Mouse (Mus musculus): Measurements from ENCODE around the gene Olfr814. TPM values are rescaled to one million over a fixed set of nuclear protein-coding genes. Genes with fewer than 3 reads are reported as not detected.
"Not testable (repeated sequence)": the region's sequence is repeated elsewhere in the genome, so short reads cannot be mapped to it uniquely, and the experiment has no call there.

Olfr814 gene
- polyA plus RNA-seq (2012; rRNA removed): not detected in 2 replicates

DNA sequence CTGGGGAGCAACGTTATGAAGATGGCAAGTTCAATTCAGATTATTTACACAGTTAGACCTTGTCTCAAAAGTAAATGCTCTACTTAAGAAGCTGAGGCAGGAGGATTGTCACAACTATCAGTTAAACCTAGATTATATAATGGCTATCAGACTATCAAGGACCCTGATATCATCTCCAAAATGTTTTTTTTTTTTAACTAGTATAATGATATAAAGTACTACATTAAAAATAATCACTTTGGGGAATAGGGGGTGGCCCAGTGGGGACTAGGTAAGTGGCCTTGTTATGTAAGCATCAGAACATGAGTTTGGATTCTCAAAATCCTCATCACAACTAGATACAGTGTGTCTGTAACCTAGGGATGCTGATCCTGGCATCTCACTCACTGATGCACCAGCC is at the start of gene Olfr814:
Gene Olfr814 (minus strand): TSS at position 101 of the 400 bp plus-strand sequence.
- not testable (repeated sequence) for H3K4me1 ChIP-seq (ENCODE audit: control insufficient read depth, insufficient read depth, low read length); H3K27me3 ChIP-seq (ENCODE audit: control insufficient read depth, insufficient read depth, low read length); H3K4me3 ChIP-seq (ENCODE audit: control insufficient read depth, low read depth, low read length); H3K27ac ChIP-seq (ENCODE audit: control insufficient read depth, insufficient read depth, low read depth, low read length); H3K36me3 ChIP-seq (ENCODE audit: control insufficient read depth, insufficient read depth, low read length)

DNA sequence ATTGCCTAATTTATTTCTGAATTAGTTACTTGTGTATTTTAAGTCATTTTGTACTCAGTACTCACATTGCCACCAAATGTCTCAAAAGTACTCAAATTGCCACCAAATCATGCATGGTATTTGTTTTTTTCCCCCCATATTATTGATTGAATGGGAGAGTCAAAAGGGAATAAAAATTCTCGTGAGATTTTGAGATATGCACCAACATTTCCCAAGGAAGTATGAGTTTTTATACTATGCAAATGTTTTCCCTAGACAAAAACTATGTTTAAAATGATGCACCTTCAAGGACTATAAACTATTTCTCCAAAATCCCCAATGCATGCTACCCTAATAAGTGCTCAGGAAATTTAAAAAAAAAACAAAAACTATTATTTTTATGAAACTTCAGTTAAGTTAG is 35.8 kb upstream of the Olfr814 start, which contains the start of gene Olfr816:
Gene Olfr816 (minus strand): TSS at position 101 of the 400 bp plus-strand sequence.
- no peaks in the 10 kb centered on the region for H3K36me3 ChIP-seq (ENCODE audit: control insufficient read depth, insufficient read depth, low read length)
- H3K27ac ChIP-seq (ENCODE audit: control insufficient read depth, insufficient read depth, low read depth, low read length): no peak within 1 kb of the TSS
- no peaks in the 10 kb centered on the region for H3K27me3 ChIP-seq (ENCODE audit: control insufficient read depth, insufficient read depth, low read length)
- H3K4me1 ChIP-seq (ENCODE audit: control insufficient read depth, insufficient read depth, low read length): no peaks in the 10 kb centered on the region
- TF ChIP-seq CTCF (IDR thresholded peaks at IDR 0.05; ENCODE audit: control insufficient read depth, insufficient read depth, insufficient replicate concordance, low read depth, low read length): no peak
- no peak for TF ChIP-seq POLR2A (IDR thresholded peaks at IDR 0.05; ENCODE audit: control insufficient read depth, low read depth, low read length)
- H3K4me3 ChIP-seq (ENCODE audit: control insufficient read depth, low read depth, low read length): no peak within 1 kb of the TSS

GRCm38 (mm10) chr10:129905767-129906166 is 26.1 kb upstream of the Olfr814 start, which contains the start of gene Olfr815:
TSS of gene Olfr815 (minus strand) at chr10:129905867.
- H3K36me3 ChIP-seq (ENCODE audit: control insufficient read depth, insufficient read depth, low read length); H3K4me1 ChIP-seq (ENCODE audit: control insufficient read depth, insufficient read depth, low read length); H3K27me3 ChIP-seq (ENCODE audit: control insufficient read depth, insufficient read depth, low read length); H3K27ac ChIP-seq (ENCODE audit: control insufficient read depth, insufficient read depth, low read depth, low read length); H3K4me3 ChIP-seq (ENCODE audit: control insufficient read depth, low read depth, low read length): not testable (repeated sequence)

DNA sequence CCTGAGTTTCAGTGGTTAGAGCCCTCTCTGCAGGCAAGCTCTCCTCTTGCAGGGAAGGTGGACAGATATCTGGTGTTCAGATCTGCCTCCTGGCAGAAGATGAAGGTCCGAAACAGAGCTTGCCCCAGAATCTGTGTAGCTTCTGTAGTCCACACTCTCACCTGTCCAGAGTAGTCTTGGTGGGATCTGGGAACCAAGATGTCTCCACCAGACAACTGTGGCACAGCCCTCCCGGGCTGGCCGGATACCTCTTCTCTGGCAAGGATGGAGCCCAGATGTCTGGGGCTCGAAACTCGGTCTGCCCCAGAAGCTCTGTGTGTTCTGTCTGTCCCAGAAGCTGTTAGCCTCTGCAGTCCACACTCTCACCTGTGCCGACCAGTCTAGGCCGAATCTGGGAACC is 6.3 kb upstream of the Olfr814 start:
- TF ChIP-seq POLR2A (IDR thresholded peaks at IDR 0.05; ENCODE audit: control insufficient read depth, low read depth, low read length): no peak
- TF ChIP-seq CTCF (IDR thresholded peaks at IDR 0.05; ENCODE audit: control insufficient read depth, insufficient read depth, insufficient replicate concordance, low read depth, low read length): no peak
- no peaks in the 10 kb centered on the region for H3K27me3 ChIP-seq (ENCODE audit: control insufficient read depth, insufficient read depth, low read length)
- no peaks in the 10 kb centered on the region for H3K36me3 ChIP-seq (ENCODE audit: control insufficient read depth, insufficient read depth, low read length)
- H3K27ac ChIP-seq (ENCODE audit: control insufficient read depth, insufficient read depth, low read depth, low read length): no peak overlapping the region
- H3K4me1 ChIP-seq (ENCODE audit: control insufficient read depth, insufficient read depth, low read length): no peaks in the 10 kb centered on the region
- H3K4me3 ChIP-seq (ENCODE audit: control insufficient read depth, low read depth, low read length): no peak overlapping the region

DNA sequence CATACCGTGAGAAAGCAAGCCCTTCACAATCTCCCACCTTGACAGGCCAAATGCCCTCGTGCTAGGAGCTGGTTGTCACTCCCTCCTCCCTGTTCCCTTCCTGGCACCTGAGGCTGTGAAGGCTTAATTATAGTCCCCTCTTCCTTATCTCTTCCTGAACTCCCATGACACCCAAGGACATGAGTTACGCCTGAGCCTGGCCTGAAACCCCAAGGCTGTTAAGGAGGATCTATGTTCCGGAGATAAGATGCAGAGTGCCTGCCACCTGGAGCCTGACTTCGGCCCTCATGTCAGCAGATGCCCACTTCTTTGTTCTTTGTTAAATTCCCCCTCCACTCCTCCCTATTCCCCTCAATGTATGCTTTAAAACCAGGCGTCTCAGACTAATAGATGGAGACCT is 5.8 kb upstream of the Olfr814 start:
- not testable (repeated sequence) for H3K27ac ChIP-seq (ENCODE audit: control insufficient read depth, insufficient read depth, low read depth, low read length); H3K4me3 ChIP-seq (ENCODE audit: control insufficient read depth, low read depth, low read length); H3K4me1 ChIP-seq (ENCODE audit: control insufficient read depth, insufficient read depth, low read length); H3K27me3 ChIP-seq (ENCODE audit: control insufficient read depth, insufficient read depth, low read length); H3K36me3 ChIP-seq (ENCODE audit: control insufficient read depth, insufficient read depth, low read length)

DNA sequence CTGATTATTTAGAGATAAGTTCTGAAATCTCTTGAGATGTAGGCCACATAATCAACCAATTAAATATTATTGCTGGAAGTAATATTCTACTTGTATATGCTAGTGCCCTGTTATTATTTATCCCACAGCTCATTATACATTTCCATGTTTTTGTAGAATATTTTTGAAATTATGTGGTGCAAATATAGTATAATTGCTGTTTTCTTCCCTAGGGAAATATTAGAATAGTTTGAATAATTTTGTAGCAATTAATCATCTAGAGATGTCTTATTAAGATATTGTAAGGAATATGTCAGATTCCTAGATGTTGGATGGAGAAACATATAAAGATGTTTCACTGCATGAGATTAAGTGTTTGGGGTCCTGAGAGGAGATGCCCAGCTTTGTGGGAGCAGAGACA is 24.6 kb downstream of the Olfr814 start, which contains the start of gene Olfr813:
Gene Olfr813 (plus strand): TSS at position 301 of the 400 bp plus-strand sequence.
- no peaks in the 10 kb centered on the region for H3K36me3 ChIP-seq (ENCODE audit: control insufficient read depth, insufficient read depth, low read length)
- no peak within 1 kb of the TSS for H3K4me3 ChIP-seq (ENCODE audit: control insufficient read depth, low read depth, low read length)
- no peak within 1 kb of the TSS for H3K27ac ChIP-seq (ENCODE audit: control insufficient read depth, insufficient read depth, low read depth, low read length)
- no peaks in the 10 kb centered on the region for H3K4me1 ChIP-seq (ENCODE audit: control insufficient read depth, insufficient read depth, low read length)
- no peak for TF ChIP-seq POLR2A (IDR thresholded peaks at IDR 0.05; ENCODE audit: control insufficient read depth, low read depth, low read length)
- TF ChIP-seq CTCF (IDR thresholded peaks at IDR 0.05; ENCODE audit: control insufficient read depth, insufficient read depth, insufficient replicate concordance, low read depth, low read length): no peak
- H3K27me3 ChIP-seq (ENCODE audit: control insufficient read depth, insufficient read depth, low read length): no peaks in the 10 kb centered on the region

DNA sequence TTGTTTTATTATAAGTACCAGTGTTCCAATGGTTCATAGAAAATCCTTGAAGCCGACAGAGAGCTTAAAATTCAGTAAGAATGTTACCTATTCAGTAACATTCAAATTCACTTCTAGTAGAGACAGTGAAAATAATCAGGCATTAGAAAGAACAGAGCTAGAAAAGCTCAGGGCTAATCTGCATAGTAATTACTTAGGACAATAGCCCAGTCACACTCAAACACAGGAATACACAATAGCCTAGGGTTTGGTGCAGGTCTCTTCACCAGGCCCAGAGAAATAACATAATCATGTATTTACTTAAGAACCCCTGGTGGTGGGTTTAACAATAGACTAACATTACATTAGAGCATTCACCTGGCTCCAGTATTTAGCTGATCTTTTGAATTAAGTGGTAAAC is 32.3 kb downstream of the Olfr814 start:
- Histone ChIP-seq H3K4me3 (ENCODE audit: control insufficient read depth, low read depth, low read length) (no peak overlapping the region), H3K4me1 (ENCODE audit: control insufficient read depth, insufficient read depth, low read length) (no peaks in the 10 kb centered on the region)
- no peak for TF ChIP-seq POLR2A (IDR thresholded peaks at IDR 0.05; ENCODE audit: control insufficient read depth, low read depth, low read length)

GRCm38 (mm10) chr10:129845994-129846393 is 33.7 kb downstream of the Olfr814 start, which contains the start of gene Olfr812:
TSS of gene Olfr812 (minus strand) at chr10:129846094.
- no peaks in the 10 kb centered on the region for H3K4me1 ChIP-seq (ENCODE audit: control insufficient read depth, insufficient read depth, low read length)
- H3K4me3 ChIP-seq (ENCODE audit: control insufficient read depth, low read depth, low read length): no peak within 1 kb of the TSS
- no peak within 1 kb of the TSS for H3K27ac ChIP-seq (ENCODE audit: control insufficient read depth, insufficient read depth, low read depth, low read length)
- TF ChIP-seq CTCF (IDR thresholded peaks at IDR 0.05; ENCODE audit: control insufficient read depth, insufficient read depth, insufficient replicate concordance, low read depth, low read length) (no peak), POLR2A (IDR thresholded peaks at IDR 0.05; ENCODE audit: control insufficient read depth, low read depth, low read length) (no peak)
- no peaks in the 10 kb centered on the region for H3K36me3 ChIP-seq (ENCODE audit: control insufficient read depth, insufficient read depth, low read length)
- no peaks in the 10 kb centered on the region for H3K27me3 ChIP-seq (ENCODE audit: control insufficient read depth, insufficient read depth, low read length)

More for the DNA sequence above, 32.3 kb downstream of the Olfr814 start:
- no peaks in the 10 kb centered on the region for H3K27me3 ChIP-seq (ENCODE audit: control insufficient read depth, insufficient read depth, low read length)
- H3K36me3 ChIP-seq (ENCODE audit: control insufficient read depth, insufficient read depth, low read length): no peaks in the 10 kb centered on the region
- H3K27ac ChIP-seq (ENCODE audit: control insufficient read depth, insufficient read depth, low read depth, low read length): no peak overlapping the region

Other genes with a start within 250 kb of the Olfr814 start
- not detected in 2 replicates for gene Olfr799, start 242.4 kb downstream of the Olfr814 start, polyA plus RNA-seq (2012; rRNA removed)
- gene Olfr800, start 222.2 kb downstream of the Olfr814 start, polyA plus RNA-seq (2012; rRNA removed): not detected in 2 replicates
- not detected in 2 replicates for gene Olfr801, start 206.0 kb downstream of the Olfr814 start, polyA plus RNA-seq (2012; rRNA removed)
- not detected in 2 replicates for gene Olfr802, start 191.7 kb downstream of the Olfr814 start, polyA plus RNA-seq (2012; rRNA removed)
- gene Olfr803, start 185.6 kb downstream of the Olfr814 start, polyA plus RNA-seq (2012; rRNA removed): not detected in 2 replicates
- not detected in 2 replicates for gene Olfr804, start 176.6 kb downstream of the Olfr814 start, polyA plus RNA-seq (2012; rRNA removed)
- 0.04 TPM in 1 of 2 replicates, not detected in the other for gene Olfr805, start 150.5 kb downstream of the Olfr814 start, polyA plus RNA-seq (2012; rRNA removed)
- gene Olfr806, start 137.9 kb downstream of the Olfr814 start, polyA plus RNA-seq (2012; rRNA removed): not detected in 2 replicates
- not detected in 2 replicates for gene Olfr807, start 122.1 kb downstream of the Olfr814 start, polyA plus RNA-seq (2012; rRNA removed)
- not detected in 2 replicates for gene Olfr808, start 114.4 kb downstream of the Olfr814 start, polyA plus RNA-seq (2012; rRNA removed)
- not detected in 2 replicates for gene Olfr809, start 105.2 kb downstream of the Olfr814 start, polyA plus RNA-seq (2012; rRNA removed)
- not detected in 2 replicates for gene Olfr810, start 84.9 kb downstream of the Olfr814 start, polyA plus RNA-seq (2012; rRNA removed)
- not detected in 2 replicates for gene Olfr811, start 75.5 kb downstream of the Olfr814 start, polyA plus RNA-seq (2012; rRNA removed)
- gene Olfr812, start 33.8 kb downstream of the Olfr814 start, polyA plus RNA-seq (2012; rRNA removed): not detected in 2 replicates
- gene Olfr813, start 24.5 kb downstream of the Olfr814 start, polyA plus RNA-seq (2012; rRNA removed): not detected in 2 replicates
- gene Olfr815, start 26.0 kb upstream of the Olfr814 start, polyA plus RNA-seq (2012; rRNA removed): not detected in 2 replicates
- gene Olfr816, start 35.7 kb upstream of the Olfr814 start, polyA plus RNA-seq (2012; rRNA removed): not detected in 2 replicates
- gene Olfr818, start 69.2 kb upstream of the Olfr814 start, polyA plus RNA-seq (2012; rRNA removed): not detected in 2 replicates
- gene Olfr819, start 87.4 kb upstream of the Olfr814 start, polyA plus RNA-seq (2012; rRNA removed): not detected in 2 replicates
- gene Olfr247, start 96.3 kb upstream of the Olfr814 start, polyA plus RNA-seq (2012; rRNA removed): not detected in 2 replicates
- not detected in 2 replicates for gene Gm10310, start 105.2 kb upstream of the Olfr814 start, polyA plus RNA-seq (2012; rRNA removed)
- gene Olfr820, start 132.8 kb upstream of the Olfr814 start, polyA plus RNA-seq (2012; rRNA removed): not detected in 2 replicates
- not detected in 2 replicates for gene Olfr821, start 150.5 kb upstream of the Olfr814 start, polyA plus RNA-seq (2012; rRNA removed)
- gene Olfr822, start 191.4 kb upstream of the Olfr814 start, polyA plus RNA-seq (2012; rRNA removed): not detected in 2 replicates
- gene Olfr823, start 235.5 kb upstream of the Olfr814 start, polyA plus RNA-seq (2012; rRNA removed): not detected in 2 replicates

Measured in testis, adult 2 months (tissue).